Mouse (Mus musculus) C2C12 (cell line): ENCODE data around the gene Olfr190.

Source experiments
- CEBPB ChIP-seq: IDR thresholded peaks from one replicate; pipeline ENCODE4 v1.6.1; 2011; ENCODE audit warnings: low read depth, mild to moderate bottlenecking, control low read depth, moderate library complexity
- CTCF ChIP-seq: IDR thresholded peaks from one replicate; pipeline ENCODE4 v1.5.1; 2011; ENCODE audit not compliant: control insufficient read depth, insufficient read depth, insufficient read length
- MAX ChIP-seq: IDR thresholded peaks from one replicate; pipeline ENCODE4 v1.6.1; 2011; ENCODE audit warnings: mild to moderate bottlenecking, control low read depth
- MYOD1 ChIP-seq: IDR thresholded peaks from one replicate; pipeline ENCODE4 v1.6.1; 2011; ENCODE audit warnings: low read depth; ENCODE audit not compliant: control insufficient read depth, insufficient read length
- MYOG ChIP-seq: IDR thresholded peaks from one replicate; pipeline ENCODE4 v1.6.1; 2011; ENCODE audit not compliant: control insufficient read depth, insufficient read length; ENCODE audit errors: extremely low read depth
- USF1 ChIP-seq: IDR thresholded peaks from one replicate; pipeline ENCODE4 v1.6.1; 2011; ENCODE audit warnings: low read depth, mild to moderate bottlenecking, control low read depth, moderate library complexity

GRCm38 (mm10) chr16:59105312-59105711, 27.5 kb upstream of the Olfr190 start:
- no peak for TF ChIP-seq CTCF
- TF ChIP-seq MAX: no peak
- TF ChIP-seq MYOD1: no peak
- no peak for TF ChIP-seq USF1
- no peak for TF ChIP-seq MYOG
- no peak for TF ChIP-seq CEBPB
